Mouse (Mus musculus) thymus, adult 2 months (tissue): ENCODE data around the gene Hs3st6. TPM values are rescaled to one million over a fixed set of nuclear protein-coding genes. Genes with fewer than 3 reads are reported as not detected.

Source experiments
- DNase-seq: peaks from one replicate; pipeline ENCODE4 v3.0.0; 2021
- H3K27ac ChIP-seq: fragments of 200-500 bp; 2 replicates; pipeline ENCODE4 v1.5.1; 2012; ENCODE audit warnings: low read length, control low read depth; ENCODE audit not compliant: control insufficient read depth, insufficient read depth
- H3K27me3 ChIP-seq: fragments of 200-500 bp; 2 replicates; pipeline ENCODE4 v1.6.1; 2012; ENCODE audit warnings: mild to moderate bottlenecking, low read length, moderate library complexity, mixed read lengths; ENCODE audit not compliant: control insufficient read depth, insufficient read depth
- H3K36me3 ChIP-seq: fragments of 200-500 bp; 2 replicates; pipeline ENCODE4 v1.6.1; 2012; ENCODE audit warnings: mild to moderate bottlenecking, low read length, moderate library complexity; ENCODE audit not compliant: control insufficient read depth, insufficient read depth
- H3K4me1 ChIP-seq: fragments of 200-500 bp; replicated peaks from 2 replicates; pipeline ENCODE4 v1.6.1; 2012; ENCODE audit warnings: low read length; ENCODE audit not compliant: control insufficient read depth, insufficient read depth
- H3K4me3 ChIP-seq: fragments of 200-500 bp; 2 replicates; pipeline ENCODE4 v1.5.1; 2012; ENCODE audit warnings: mild to moderate bottlenecking, low read length, control low read depth, moderate library complexity; ENCODE audit not compliant: control insufficient read depth, insufficient read depth
- CTCF ChIP-seq: fragments of 200-500 bp; IDR thresholded peaks from 2 replicates; pipeline ENCODE4 v1.5.1; 2012; ENCODE audit warnings: mild to moderate bottlenecking, control low read depth, low read length, moderate library complexity, borderline replicate concordance; ENCODE audit not compliant: control insufficient read depth, poor library complexity, insufficient read depth; ENCODE audit errors: extremely low read depth
- POLR2A ChIP-seq: fragments of 200-500 bp; IDR thresholded peaks from 2 replicates; pipeline ENCODE4 v1.6.1; 2012; ENCODE audit warnings: mild to moderate bottlenecking, low read length, control low read depth, moderate library complexity; ENCODE audit not compliant: control insufficient read depth, poor library complexity, insufficient read depth; ENCODE audit errors: extremely low read depth
- WGBS: fragments of 180-500 bp; shearing (Covaris S2); methylation state at CpG from one replicate; pipeline ENCODE4 v1.1.7; 2018; 5-methylcytosine and 5-hydroxymethylcytosine counted together
- polyA plus RNA-seq: library from polyadenylated mRNA; depleted of rRNA; stranded (reverse); fragments of >200 nt; gene quantifications from 2 replicates; pipeline ENCODE4 v1.2.3, GENCODE M21; 2012

Gene Hs3st6
- polyA plus RNA-seq, 1 experiment, result 15.6 TPM

DNA sequence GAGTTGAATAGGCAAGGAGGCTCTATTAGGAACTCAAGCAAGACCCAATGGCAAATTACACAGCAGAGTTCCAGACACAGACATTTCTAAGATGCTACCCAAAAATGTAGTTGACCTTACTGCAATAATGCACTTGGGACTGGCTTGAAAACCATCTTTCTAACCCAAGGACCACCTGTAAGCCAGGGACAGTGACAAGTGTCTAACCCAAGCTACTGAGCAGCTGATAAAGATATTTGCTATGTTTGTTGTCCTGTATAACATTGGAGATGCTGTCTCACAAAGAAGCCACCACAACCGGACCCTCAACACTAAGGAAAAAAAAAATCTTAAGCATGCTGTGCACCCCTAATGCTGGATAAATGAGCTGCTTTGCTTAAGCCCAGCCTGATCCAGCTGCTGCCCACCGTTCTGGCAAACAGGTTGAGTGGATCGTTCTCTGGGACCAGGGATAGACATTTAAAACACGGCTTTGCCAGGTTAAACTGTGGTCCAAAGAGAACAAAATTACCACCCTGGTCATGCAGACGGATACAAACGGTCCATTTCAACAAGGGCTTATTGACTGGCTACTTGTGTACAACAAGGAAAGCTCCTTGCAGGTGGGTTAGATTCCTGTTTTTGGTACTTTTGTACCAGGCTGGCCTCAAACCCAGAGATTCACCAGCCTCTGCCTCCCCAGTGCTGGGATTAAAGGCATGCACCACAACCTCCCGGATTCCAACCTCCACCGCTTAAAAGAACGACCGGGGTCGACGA lies 29.5 kb upstream of the Hs3st6 start:
- no peak for TF ChIP-seq CTCF
- TF ChIP-seq POLR2A, result no peak
- Histone ChIP-seq H3K27ac (no peak overlapping the region), H3K4me3 (peak overlapping the region; percentile 73), H3K36me3 (peaks cover 14% of the 10 kb centered on the region), H3K27me3 (no peaks in the 10 kb centered on the region), H3K4me1 (peaks cover 16% of the 10 kb centered on the region)
- 3% methylated on average over 12 of the region's 12 CpGs for WGBS
- no peak for DNase-seq

DNA sequence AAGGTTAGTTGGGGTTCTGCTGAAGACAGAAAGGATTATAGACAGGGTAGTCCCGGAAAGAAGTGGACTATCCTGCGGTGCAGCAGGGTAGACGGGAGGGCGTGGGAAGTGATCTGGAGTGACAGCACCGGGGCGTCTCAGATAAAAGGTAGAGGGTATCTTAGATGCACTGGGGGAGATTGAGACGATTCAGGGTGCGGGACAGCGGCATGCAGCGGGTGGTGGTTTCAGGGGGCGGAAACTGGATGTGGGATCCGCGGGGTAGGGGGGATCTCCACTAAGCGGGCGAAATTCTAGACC lies 29.0 kb upstream of the Hs3st6 start:
- no peak for TF ChIP-seq CTCF
- no peak for TF ChIP-seq POLR2A
- Histone ChIP-seq H3K4me1 (peaks cover 16% of the 10 kb centered on the region), H3K27me3 (no peaks in the 10 kb centered on the region), H3K27ac (no peak overlapping the region), H3K36me3 (peaks cover 14% of the 10 kb centered on the region), H3K4me3 (peak overlapping the region; percentile 73)
- under 1% methylated on average over 15 of the region's 15 CpGs for WGBS
- DNase-seq, result no peak

DNA sequence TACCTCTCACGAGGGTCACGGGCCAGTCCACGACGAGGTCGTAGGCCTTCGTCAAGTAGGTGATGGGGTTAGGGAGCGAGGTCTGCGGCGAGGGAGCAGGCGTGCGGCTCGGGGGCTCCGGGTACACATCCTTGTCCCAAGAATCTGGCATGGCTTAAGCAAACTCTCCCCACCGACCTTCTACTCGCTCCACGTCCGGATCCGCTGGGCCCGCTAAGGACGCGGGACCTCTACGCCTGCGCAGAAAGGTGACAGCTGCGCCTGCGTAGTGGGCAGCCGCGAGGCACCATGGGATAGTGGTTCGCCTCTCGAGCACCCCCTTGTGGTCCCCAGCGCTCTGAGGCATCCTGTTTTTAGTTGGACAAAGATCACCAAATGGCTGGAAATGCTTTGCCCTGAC lies 28.6 kb upstream of the Hs3st6 start, which contains the start of gene Ndufb10:
Gene Ndufb10 (minus strand): TSS at position 295 of the 400 bp plus-strand sequence.
- peak; percentile 95 for DNase-seq

DNA sequence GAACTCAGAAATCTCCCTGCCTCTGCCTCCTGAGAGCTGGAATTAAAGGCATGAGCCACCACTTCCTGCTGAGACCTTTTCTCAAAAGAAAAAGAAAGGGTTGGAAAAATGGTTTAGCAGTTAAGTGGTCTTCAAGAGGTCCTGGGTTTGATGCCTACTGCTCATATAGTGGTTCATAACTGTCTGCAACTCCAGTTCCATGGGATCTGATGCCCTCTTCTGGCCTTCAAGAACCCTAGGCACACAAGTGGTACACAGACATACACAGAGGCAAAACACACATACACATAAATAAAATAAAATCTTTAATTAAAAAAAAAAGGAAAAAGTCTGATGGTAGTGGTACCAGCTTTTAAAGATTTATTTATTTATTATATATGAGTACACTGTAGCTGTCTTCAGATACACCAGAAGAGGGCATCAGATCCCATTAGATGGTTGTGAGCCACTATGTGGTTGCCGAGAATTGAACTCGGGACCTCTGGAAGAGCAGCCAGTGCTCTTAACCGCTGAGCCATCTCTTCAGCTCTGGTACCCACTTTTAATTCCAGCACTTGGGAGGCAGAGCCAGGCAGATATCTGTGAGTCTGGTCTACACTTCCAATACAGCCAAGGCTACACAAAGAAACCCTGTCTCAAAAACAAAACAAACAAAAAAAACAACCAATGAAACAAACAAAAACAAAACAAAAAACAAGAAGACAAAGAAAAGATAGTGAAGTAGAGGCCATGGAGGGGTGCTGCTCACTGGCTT lies 27.0 kb upstream of the Hs3st6 start:
- no peak for DNase-seq
- WGBS, result 82% methylated on average over 3 of the region's 3 CpGs
- TF ChIP-seq CTCF (no peak), POLR2A (no peak)
- Histone ChIP-seq H3K4me1 (peaks cover 11% of the 10 kb centered on the region), H3K27ac (no peak overlapping the region), H3K4me3 (no peak overlapping the region), H3K27me3 (no peaks in the 10 kb centered on the region), H3K36me3 (peaks cover 14% of the 10 kb centered on the region)

More for the DNA sequence above, 28.6 kb upstream of the Hs3st6 start, which contains the start of gene Ndufb10:
- Histone ChIP-seq H3K4me3 (peak within 1 kb of the TSS; percentile 73), H3K27me3 (no peaks in the 10 kb centered on the region), H3K4me1 (peaks cover 15% of the 10 kb centered on the region), H3K27ac (no peak within 1 kb of the TSS), H3K36me3 (peaks cover 14% of the 10 kb centered on the region)
- TF ChIP-seq POLR2A, result peak; percentile 81
- peak; percentile 97 for TF ChIP-seq CTCF
- WGBS, result under 1% methylated on average over 30 of the region's 30 CpGs

DNA sequence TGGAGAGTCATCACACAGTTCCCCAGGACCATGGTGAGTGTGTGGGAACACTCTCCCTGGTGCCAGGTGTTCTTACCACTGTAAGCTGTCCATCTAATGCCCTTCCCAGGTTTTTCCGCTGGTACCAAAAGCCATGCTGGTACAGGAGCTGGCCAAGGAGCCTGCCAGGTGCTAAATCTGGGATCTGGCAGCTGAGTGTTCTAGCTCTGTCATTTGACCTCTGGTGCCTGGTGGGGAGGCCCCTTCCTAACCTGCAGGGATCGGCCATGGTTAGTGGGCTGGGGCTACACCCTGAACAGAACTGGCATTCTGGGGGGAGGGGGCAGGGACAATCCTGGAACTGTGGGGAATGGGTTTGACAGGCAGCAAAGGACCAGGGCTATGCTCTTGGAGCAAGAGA lies 25.2 kb upstream of the Hs3st6 start, which contains the start of gene Rpl3l:
Gene Rpl3l (plus strand): TSS at position 203 of the 400 bp plus-strand sequence.
- H3K4me3 ChIP-seq, result no peak within 1 kb of the TSS
- no peak for TF ChIP-seq POLR2A
- TF ChIP-seq CTCF, result no peak
- H3K36me3 ChIP-seq, result no peaks in the 10 kb centered on the region; the same call in 1 of the 2 replicates
- DNase-seq, result no peak
- H3K27me3 ChIP-seq, result no peaks in the 10 kb centered on the region
- no peak within 1 kb of the TSS for H3K27ac ChIP-seq
- 93% methylated on average over 2 of the region's 2 CpGs for WGBS
- H3K4me1 ChIP-seq, result peaks cover 6% of the 10 kb centered on the region

DNA sequence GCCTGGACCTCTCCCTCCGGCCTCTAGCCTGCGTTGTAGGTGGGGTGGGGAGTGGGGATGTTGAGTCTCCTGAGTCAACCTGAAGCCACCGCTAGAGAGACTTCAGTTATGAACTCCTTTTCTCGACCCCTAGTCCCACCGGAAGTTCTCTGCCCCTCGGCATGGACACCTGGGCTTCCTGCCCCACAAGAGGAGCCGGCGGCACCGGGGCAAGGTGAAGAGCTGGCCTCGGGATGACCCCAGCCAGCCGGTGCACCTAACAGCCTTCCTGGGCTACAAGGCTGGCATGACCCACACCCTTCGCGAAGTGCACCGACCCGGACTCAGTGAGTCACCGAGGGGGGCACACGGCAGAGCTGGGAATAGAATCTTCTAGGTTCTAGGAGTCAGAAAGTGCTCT lies 24.6 kb upstream of the Hs3st6 start:
- Histone ChIP-seq H3K4me1 (peaks cover 6% of the 10 kb centered on the region), H3K36me3 (no peaks in the 10 kb centered on the region), H3K27me3 (no peaks in the 10 kb centered on the region), H3K27ac (no peak overlapping the region), H3K4me3 (no peak overlapping the region)
- no peak for DNase-seq
- TF ChIP-seq CTCF (no peak), POLR2A (no peak)
- 84% methylated on average over 17 of the region's 17 CpGs for WGBS

DNA sequence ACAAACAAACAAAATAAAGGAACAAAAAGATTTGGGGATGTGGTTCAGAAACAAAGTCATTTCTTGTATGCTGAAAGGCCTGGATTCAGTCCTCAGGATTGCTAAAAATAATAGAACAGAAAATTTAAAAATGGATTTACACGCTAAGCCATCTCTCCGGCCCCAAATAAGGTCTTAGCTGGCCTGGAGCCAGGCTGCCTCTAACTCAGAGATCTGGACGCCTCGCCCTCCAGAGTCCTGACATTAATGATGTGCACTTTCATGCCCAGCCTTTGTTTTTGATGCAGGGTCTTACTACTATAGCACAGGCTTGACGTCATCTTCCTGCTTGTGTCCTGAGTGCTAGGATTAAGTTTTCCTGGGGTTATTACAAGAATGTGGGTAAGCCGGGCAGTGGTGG lies 23.7 kb upstream of the Hs3st6 start:
- DNase-seq, result no peak
- no peaks in the 10 kb centered on the region for H3K27me3 ChIP-seq
- no peak overlapping the region for H3K4me3 ChIP-seq
- 93% methylated on average over 6 of the region's 6 CpGs for WGBS
- no peaks in the 10 kb centered on the region for H3K36me3 ChIP-seq
- no peaks in the 10 kb centered on the region for H3K4me1 ChIP-seq
- no peak overlapping the region for H3K27ac ChIP-seq
- TF ChIP-seq CTCF (no peak), POLR2A (no peak)
